Mouse (Mus musculus) intestine, embryonic 16.5 days (tissue): ENCODE measurements at regions not wholly inside any gene's neighbourhood (a gene's known extent, or its start where the extent isn't known, plus 50 kb on each side); places are given as distances from the start of the nearest gene placed in this dataset.

ENCODE experiments used
- ATAC-seq: fragments of 200-750 bp; cut with Nextera tagmentation; 2 replicates; pipeline ENCODE4 v1.8.0; 2017; ENCODE audit warnings: moderate TSS enrichment, moderate library complexity
- H3K27ac ChIP-seq: fragments of 300-500 bp; sonication (generic); 2 replicates; pipeline ENCODE4 v1.5.1; 2014; ENCODE audit warnings: mild to moderate bottlenecking, low read length
- H3K27me3 ChIP-seq: fragments of 300-500 bp; sonication (generic); replicated peaks from 2 replicates; pipeline ENCODE4 v1.6.1; 2014; ENCODE audit warnings: low read length, control low read depth, mixed read lengths; ENCODE audit not compliant: control insufficient read depth, insufficient read depth
- H3K36me3 ChIP-seq: fragments of 300-500 bp; sonication (generic); 2 replicates; pipeline ENCODE4 v1.6.1; 2014; ENCODE audit warnings: low read length, control low read depth; ENCODE audit not compliant: control insufficient read depth, insufficient read depth
- H3K4me1 ChIP-seq: fragments of 300-500 bp; sonication (generic); 2 replicates; pipeline ENCODE4 v1.6.1; 2014; ENCODE audit warnings: low read length, control low read depth, mixed read lengths; ENCODE audit not compliant: control insufficient read depth, insufficient read depth
- H3K4me2 ChIP-seq: fragments of 300-500 bp; sonication (generic); 2 replicates; pipeline ENCODE4 v1.6.1; 2014; ENCODE audit warnings: low read depth, low read length, control low read depth
- H3K4me3 ChIP-seq: fragments of 300-500 bp; sonication (generic); 2 replicates; pipeline ENCODE4 v1.5.1; 2014; ENCODE audit warnings: mild to moderate bottlenecking, low read length
- H3K9ac ChIP-seq: fragments of 300-500 bp; sonication (generic); 2 replicates; pipeline ENCODE4 v1.6.1; 2014; ENCODE audit warnings: low read depth, low read length
- H3K9me3 ChIP-seq: fragments of 300-500 bp; sonication (generic); 2 replicates; pipeline ENCODE4 v1.6.1; 2016; ENCODE audit warnings: low read length, control low read depth; ENCODE audit not compliant: control insufficient read depth
- WGBS: fragments of 180-500 bp; shearing (Covaris S2); extraction: QIAGEN DNeasy Blood & Tissue Kit; methylation state at CpG from one replicate; pipeline ENCODE4 v1.1.7; 2014; 5-methylcytosine and 5-hydroxymethylcytosine counted together

GRCm38 (mm10) chr11:86870486-86871165, 63.1 kb upstream of the Dhx40 start:
- Histone ChIP-seq H3K4me1 (no peaks in the 10 kb centered on the region), H3K27ac (no peak overlapping the region), H3K27me3 (no peaks in the 10 kb centered on the region), H3K4me2 (no peak overlapping the region), H3K4me3 (no peak overlapping the region), H3K36me3 (no peaks in the 10 kb centered on the region), H3K9me3 (0 out of 2 replicates have a peak, but pooled peaks cover 2% of the 10 kb centered on the region), H3K9ac (no peak overlapping the region)
- 62% methylated on average over 9 of the region's 9 CpGs for WGBS
- ATAC-seq: no peak

GRCm38 (mm10) chr11:86866931-86867330, 59.4 kb upstream of the Dhx40 start:
- Histone ChIP-seq H3K36me3 (no peaks in the 10 kb centered on the region), H3K4me1 (no peaks in the 10 kb centered on the region), H3K4me2 (no peak overlapping the region), H3K27me3 (no peaks in the 10 kb centered on the region), H3K9ac (no peak overlapping the region), H3K4me3 (no peak overlapping the region), H3K9me3 (no peaks in the 10 kb centered on the region), H3K27ac (no peak overlapping the region)
- whole genome bisulfite sequencing: 68% methylated on average over 10 of the region's 10 CpGs
- ATAC-seq: no peak

- WGBS: 45% methylated on average over 8 of the region's 8 CpGs
- Histone ChIP-seq H3K27ac (no peak overlapping the region), H3K36me3 (no peaks in the 10 kb centered on the region), H3K4me1 (no peaks in the 10 kb centered on the region), H3K9me3 (no peaks in the 10 kb centered on the region), H3K4me2 (no peak overlapping the region), H3K9ac (no peak overlapping the region), H3K4me3 (no peak overlapping the region), H3K27me3 (no peaks in the 10 kb centered on the region)
- ATAC-seq: peak; percentile 69; the same call in 1 of the 2 replicates
These were observed 52.5 kb upstream of the Dhx40 start for GRCm38 (mm10) chr11:86859864-86860528.

- Histone ChIP-seq H3K27me3 (no peaks in the 10 kb centered on the region), H3K4me3 (no peak overlapping the region), H3K4me1 (no peaks in the 10 kb centered on the region), H3K4me2 (no peak overlapping the region), H3K9ac (no peak overlapping the region), H3K27ac (no peak overlapping the region), H3K36me3 (no peaks in the 10 kb centered on the region), H3K9me3 (no peaks in the 10 kb centered on the region)
- no peak for ATAC-seq
- 78% methylated on average over 9 of the region's 9 CpGs for WGBS
These were observed 51.8 kb upstream of the Dhx40 start for GRCm38 (mm10) chr11:86859236-86859817.

GRCm38 (mm10) chr11:86858211-86858610, 50.7 kb upstream of the Dhx40 start:
- no peaks in the 10 kb centered on the region for H3K4me1 ChIP-seq
- WGBS: 86% methylated on average over 3 of the region's 3 CpGs

More at GRCm38 (mm10) chr11:86858211-86858610, 50.7 kb upstream of the Dhx40 start:
- no peak overlapping the region for H3K4me2 ChIP-seq
- no peak overlapping the region for H3K4me3 ChIP-seq
- ATAC-seq: no peak
- H3K27me3 ChIP-seq: no peaks in the 10 kb centered on the region
- H3K36me3 ChIP-seq: no peaks in the 10 kb centered on the region
- no peak overlapping the region for H3K27ac ChIP-seq
- no peaks in the 10 kb centered on the region for H3K9me3 ChIP-seq
- H3K9ac ChIP-seq: no peak overlapping the region
